Mouse (Mus musculus): Measurements from ENCODE around the gene Lcn2. TPM values are rescaled to one million over a fixed set of nuclear protein-coding genes. Genes with fewer than 3 reads are reported as not detected.
"Not testable (repeated sequence)": the region's sequence is repeated elsewhere in the genome, so short reads cannot be mapped to it uniquely, and the experiment has no call there.

The Lcn2 gene
- polyA plus RNA-seq, 1 experiment = 2.4 TPM

DNA sequence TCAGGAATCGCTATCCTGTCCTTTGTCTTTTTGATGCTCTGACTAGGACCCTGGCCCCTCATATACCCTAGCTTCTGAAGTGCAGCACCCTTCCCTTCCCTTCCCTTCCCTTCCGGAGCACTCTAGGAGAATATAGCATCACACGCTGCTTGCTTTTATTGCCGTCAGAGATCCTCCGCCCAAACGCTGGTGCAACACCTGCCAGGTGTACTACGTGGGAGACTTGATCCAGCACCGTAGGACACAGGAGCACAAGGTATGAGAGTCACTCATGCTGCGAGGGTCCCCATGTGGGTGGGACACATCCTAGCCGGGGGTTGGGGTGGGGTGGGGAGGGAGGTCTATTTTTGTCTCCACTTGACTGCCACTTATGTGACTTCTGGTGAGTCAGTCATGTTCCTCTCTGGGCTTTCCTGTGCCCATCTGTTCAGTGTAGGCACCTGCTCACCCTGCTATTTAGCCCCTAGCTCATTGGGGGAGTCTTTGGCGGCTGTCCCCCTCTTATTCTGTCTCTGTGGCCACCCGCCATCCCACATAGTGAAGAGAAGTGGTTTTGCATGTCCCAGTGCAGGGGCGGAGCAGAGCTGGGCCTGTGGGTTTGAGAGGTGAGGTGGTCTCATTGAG, 12.6 kb downstream of the Lcn2 start:
- TF ChIP-seq CTCF (IDR thresholded peaks at IDR 0.05; ENCODE audit: low read depth, low read length) = no peak
- H3K4me3 ChIP-seq (ENCODE audit: insufficient read depth, low read length) = no peak overlapping the region
- H3K4me1 ChIP-seq (ENCODE audit: control insufficient read depth, insufficient read depth, low read length) = peaks cover 9% of the 10 kb centered on the region
- no peak overlapping the region for H3K27ac ChIP-seq (ENCODE audit: insufficient read depth, low read depth, low read length)

DNA sequence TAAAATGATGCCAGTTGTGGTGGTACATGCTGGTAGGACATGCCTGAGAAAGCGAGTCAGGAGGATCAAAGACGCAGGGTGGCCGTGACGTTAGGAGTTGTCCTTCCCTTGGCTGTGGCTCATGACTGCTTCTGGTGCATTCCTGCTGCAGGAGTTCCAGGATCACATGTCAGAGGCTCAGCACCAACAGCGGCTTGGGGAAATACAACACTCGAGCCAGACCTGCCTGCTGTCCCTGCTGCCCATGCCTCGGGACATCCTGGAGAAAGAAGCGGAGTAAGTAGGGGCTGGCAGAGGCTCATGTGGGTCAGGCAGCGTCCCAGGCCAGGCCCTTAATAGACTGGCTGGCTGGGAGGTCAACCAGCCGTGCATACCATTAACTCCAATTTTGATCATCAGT, 13.9 kb downstream of the Lcn2 start:
- Histone ChIP-seq H3K4me3 (ENCODE audit: insufficient read depth, low read length) (no peak overlapping the region), H3K27ac (ENCODE audit: insufficient read depth, low read depth, low read length) (no peak overlapping the region), H3K4me1 (ENCODE audit: control insufficient read depth, insufficient read depth, low read length) (no peaks in the 10 kb centered on the region)
- TF ChIP-seq POLR2A (IDR thresholded peaks at IDR 0.05; ENCODE audit: borderline replicate concordance, low read depth, low read length) (no peak), CTCF (IDR thresholded peaks at IDR 0.05; ENCODE audit: low read depth, low read length) (no peak)

DNA sequence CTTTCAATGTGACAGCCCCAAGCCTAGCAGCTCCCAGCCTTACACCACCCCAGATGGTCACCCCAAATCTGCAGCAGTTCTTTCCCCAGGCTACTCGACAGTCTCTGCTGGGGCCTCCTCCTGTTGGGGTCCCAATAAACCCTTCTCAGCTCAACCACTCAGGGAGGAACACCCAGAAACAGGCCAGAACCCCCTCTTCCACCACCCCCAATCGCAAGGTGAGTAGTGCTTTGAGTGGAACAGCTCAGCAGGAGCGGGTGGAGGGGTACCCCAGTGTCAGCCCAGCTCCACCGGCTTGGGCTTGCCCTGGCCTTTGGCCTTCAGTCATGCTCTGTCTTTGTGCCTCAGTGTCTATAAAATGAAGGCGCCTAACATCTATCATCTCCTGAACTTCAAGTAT, 20.7 kb downstream of the Lcn2 start:
- H3K27ac ChIP-seq (ENCODE audit: insufficient read depth, low read depth, low read length) = no peak overlapping the region
- no peak overlapping the region for H3K4me3 ChIP-seq (ENCODE audit: insufficient read depth, low read length)
- TF ChIP-seq CTCF (IDR thresholded peaks at IDR 0.05; ENCODE audit: low read depth, low read length) (no peak), POLR2A (IDR thresholded peaks at IDR 0.05; ENCODE audit: borderline replicate concordance, low read depth, low read length) (no peak)
- H3K4me1 ChIP-seq (ENCODE audit: control insufficient read depth, insufficient read depth, low read length) = peaks cover 4% of the 10 kb centered on the region; the same call in 1 of the 2 replicates

DNA sequence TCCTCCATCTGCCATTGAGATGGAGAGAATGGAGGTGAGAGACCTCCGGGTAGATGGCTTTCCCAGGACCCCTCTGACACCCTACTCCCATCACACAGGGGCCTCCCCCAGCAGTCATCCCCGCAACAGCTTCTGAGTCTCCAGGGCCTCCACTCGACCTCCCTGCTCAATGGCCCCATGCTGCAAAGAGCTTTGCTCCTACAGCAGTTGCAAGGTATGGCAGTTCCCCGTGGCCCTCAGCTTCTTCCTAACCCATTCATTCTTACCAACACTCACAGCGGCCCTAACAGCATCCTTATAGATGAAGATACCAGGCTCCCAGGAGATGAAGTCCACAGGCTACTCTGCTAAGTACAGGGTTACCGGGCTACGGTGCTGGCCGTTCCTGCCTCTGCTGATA, 23.9 kb downstream of the Lcn2 start:
- Histone ChIP-seq H3K4me1 (ENCODE audit: control insufficient read depth, insufficient read depth, low read length) (peaks cover 8% of the 10 kb centered on the region), H3K4me3 (ENCODE audit: insufficient read depth, low read length) (peak overlapping the region; percentile 80), H3K27ac (ENCODE audit: insufficient read depth, low read depth, low read length) (no peak overlapping the region)
- TF ChIP-seq POLR2A (IDR thresholded peaks at IDR 0.05; ENCODE audit: borderline replicate concordance, low read depth, low read length) = no peak
- TF ChIP-seq CTCF (IDR thresholded peaks at IDR 0.05; ENCODE audit: low read depth, low read length) = no peak

DNA sequence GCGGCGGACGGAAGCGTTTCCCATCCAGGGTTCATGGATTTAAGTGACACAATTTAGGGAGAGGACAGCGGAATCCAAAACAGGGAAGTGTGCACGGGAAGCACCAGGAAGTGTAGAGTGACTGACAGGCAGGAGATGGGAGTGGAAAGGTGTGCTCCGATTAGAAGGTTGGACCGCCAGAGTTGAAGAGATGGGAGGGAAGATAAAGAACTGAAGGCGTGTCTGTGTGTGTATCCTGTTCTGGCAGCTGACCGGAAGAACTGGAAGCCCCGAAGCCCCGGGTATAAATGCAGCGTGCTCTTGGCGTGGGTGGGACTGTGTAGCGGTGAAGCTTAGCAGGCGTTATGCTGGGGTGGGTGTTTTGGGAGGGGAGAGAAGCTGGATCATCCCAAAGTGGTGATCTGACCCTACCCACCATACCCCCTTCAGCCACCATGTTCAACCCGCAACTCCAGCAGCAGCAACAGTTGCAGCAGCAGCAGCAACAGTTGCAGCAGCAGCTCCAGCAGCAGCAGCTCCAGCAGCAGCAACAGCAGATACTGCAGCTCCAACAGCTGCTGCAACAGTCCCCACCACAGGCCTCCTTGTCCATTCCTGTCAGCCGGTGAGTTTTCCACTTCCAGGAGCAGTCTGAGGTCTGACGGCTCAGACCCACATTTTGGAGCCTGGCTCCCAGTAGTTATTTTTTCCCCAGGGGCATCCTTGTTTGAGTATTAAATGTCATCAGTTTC, 24.5 kb downstream of the Lcn2 start:
- Histone ChIP-seq H3K4me1 (ENCODE audit: control insufficient read depth, insufficient read depth, low read length) (peaks cover 8% of the 10 kb centered on the region), H3K4me3 (ENCODE audit: insufficient read depth, low read length) (peak overlapping the region; percentile 80), H3K27ac (ENCODE audit: insufficient read depth, low read depth, low read length) (peak overlapping the region; percentile 78)
- TF ChIP-seq POLR2A (IDR thresholded peaks at IDR 0.05; ENCODE audit: borderline replicate concordance, low read depth, low read length) (no peak), CTCF (IDR thresholded peaks at IDR 0.05; ENCODE audit: low read depth, low read length) (no peak)

DNA sequence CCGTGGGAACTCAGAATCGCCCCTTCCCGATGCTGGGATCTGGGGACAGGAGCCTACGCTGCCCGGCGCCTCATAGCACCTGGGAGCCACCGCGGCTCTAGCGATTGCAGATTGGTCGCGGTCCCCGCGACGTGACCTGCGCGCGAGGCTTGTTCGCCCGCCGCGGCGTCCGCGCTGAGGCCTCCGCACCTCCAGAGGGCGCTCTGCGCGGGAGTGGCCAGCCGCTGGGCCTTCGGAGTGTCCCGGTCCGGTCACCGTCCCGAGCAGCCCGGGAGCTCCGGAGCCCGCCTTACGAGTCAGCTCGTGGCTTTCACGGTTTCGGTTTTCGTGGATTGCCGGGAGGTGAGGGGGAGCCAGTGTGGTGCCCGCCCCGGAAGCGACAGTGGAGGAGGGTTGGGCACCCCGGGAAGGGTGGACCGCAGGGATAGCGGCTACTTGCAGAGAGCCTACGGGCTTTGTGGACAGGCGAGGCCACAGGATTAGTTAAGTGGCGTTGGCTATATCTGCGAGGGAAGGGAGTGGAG, 25.2 kb downstream of the Lcn2 start:
- Histone ChIP-seq H3K4me3 (ENCODE audit: insufficient read depth, low read length) (peak overlapping the region; percentile 80), H3K27ac (ENCODE audit: insufficient read depth, low read depth, low read length) (peak overlapping the region; percentile 78), H3K4me1 (ENCODE audit: control insufficient read depth, insufficient read depth, low read length) (peaks cover 8% of the 10 kb centered on the region)
- peak; percentile 35 for TF ChIP-seq CTCF (IDR thresholded peaks at IDR 0.05; ENCODE audit: low read depth, low read length)
- TF ChIP-seq POLR2A (IDR thresholded peaks at IDR 0.05; ENCODE audit: borderline replicate concordance, low read depth, low read length) = 0 out of 2 replicates have a peak, but pooled peaks have one; percentile 12

DNA sequence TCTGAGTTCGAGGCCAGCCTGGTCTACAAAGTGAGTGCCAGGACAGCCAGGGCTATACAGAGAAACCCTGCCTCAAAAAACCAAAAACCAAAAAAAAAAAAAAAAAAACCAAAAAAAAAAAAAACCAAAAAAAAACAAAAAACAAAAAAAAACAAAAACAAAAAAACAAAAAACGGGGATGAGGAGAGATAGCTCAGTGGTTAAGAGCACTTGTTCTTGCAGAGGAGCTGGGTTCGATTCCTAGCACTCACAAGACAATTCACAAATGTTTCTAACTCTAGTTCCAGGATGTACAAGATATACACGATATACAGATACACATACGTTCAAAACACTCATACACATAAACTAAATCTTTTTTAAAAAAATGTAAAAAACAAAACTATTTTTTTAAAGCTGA, 25.8 kb downstream of the Lcn2 start:
- Histone ChIP-seq H3K27ac (ENCODE audit: insufficient read depth, low read depth, low read length) (peak overlapping the region; percentile 78), H3K4me3 (ENCODE audit: insufficient read depth, low read length) (peak overlapping the region; percentile 80)
- not testable (repeated sequence) for H3K4me1 ChIP-seq (ENCODE audit: control insufficient read depth, insufficient read depth, low read length)

DNA sequence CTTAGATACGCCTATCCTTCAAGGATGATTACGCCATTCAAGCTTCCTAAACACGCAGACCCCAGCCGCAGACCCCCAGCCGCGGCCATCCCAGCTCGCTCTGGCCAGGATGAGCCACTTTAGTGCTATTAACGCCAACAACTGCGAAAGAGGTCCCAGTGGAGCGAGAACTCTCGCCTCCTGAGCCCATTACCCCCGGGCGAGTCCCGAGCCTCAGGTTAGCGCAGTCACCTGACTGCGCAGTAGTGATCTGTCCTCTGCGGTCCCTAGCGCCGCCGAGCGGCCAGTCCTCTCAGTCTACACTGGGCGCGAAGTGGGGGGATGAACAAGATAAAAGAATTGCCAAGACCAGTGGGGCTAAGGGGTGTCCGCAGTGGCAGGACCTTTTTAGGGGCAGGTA, 26.6 kb downstream of the Lcn2 start:
- H3K27ac ChIP-seq (ENCODE audit: insufficient read depth, low read depth, low read length) = no peak overlapping the region
- H3K4me1 ChIP-seq (ENCODE audit: control insufficient read depth, insufficient read depth, low read length) = peaks cover 8% of the 10 kb centered on the region
- H3K4me3 ChIP-seq (ENCODE audit: insufficient read depth, low read length) = peak overlapping the region; percentile 45
- TF ChIP-seq CTCF (IDR thresholded peaks at IDR 0.05; ENCODE audit: low read depth, low read length) (no peak), POLR2A (IDR thresholded peaks at IDR 0.05; ENCODE audit: borderline replicate concordance, low read depth, low read length) (no peak)

DNA sequence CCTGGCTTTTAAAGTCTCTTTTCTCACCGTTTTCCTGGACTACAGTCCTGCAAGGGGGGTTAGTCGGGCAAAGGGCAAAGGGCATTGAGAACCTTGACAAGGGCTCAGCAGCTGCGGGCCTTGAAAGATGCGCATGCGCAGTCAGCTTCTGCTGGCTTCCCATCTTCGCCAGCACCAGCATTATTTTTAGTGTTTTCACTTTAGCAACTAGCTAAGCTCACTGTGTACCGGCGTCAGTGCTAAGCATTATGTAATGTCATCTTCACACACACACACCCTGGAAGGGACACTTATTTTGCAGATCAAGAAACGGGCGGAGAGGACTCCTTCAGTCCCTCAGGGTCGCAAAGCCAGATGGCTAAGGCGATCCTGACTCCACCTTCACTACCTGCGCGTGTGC, 27.3 kb downstream of the Lcn2 start:
- no peak overlapping the region for H3K27ac ChIP-seq (ENCODE audit: insufficient read depth, low read depth, low read length)
- H3K4me3 ChIP-seq (ENCODE audit: insufficient read depth, low read length) = peak overlapping the region; percentile 41; the same call in 1 of the 2 replicates
- TF ChIP-seq CTCF (IDR thresholded peaks at IDR 0.05; ENCODE audit: low read depth, low read length) = no peak
- no peak for TF ChIP-seq POLR2A (IDR thresholded peaks at IDR 0.05; ENCODE audit: borderline replicate concordance, low read depth, low read length)

DNA sequence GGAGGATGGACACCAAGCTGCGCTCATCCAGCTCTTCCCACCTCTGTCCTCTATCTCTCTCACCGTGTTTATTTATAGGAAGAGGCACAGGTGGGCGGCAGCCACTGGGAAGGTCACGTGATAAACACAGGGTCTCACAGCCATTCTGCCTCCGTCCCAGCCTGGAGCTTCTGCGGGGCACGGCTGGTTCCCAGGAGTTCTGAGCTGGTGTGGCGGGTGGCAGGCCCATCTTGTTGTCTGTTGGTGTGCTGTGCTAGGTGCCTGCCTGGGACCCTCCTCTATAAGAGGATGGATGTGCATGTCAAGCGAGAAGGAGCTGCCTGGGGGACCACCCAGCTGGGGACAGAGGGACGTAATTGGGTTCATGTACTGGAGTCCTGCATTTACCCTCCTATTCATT, 29.7 kb downstream of the Lcn2 start:
- H3K4me3 ChIP-seq (ENCODE audit: insufficient read depth, low read length) = no peak overlapping the region
- no peak overlapping the region for H3K27ac ChIP-seq (ENCODE audit: insufficient read depth, low read depth, low read length)
- TF ChIP-seq POLR2A (IDR thresholded peaks at IDR 0.05; ENCODE audit: borderline replicate concordance, low read depth, low read length) = no peak
- TF ChIP-seq CTCF (IDR thresholded peaks at IDR 0.05; ENCODE audit: low read depth, low read length) = no peak
- H3K4me1 ChIP-seq (ENCODE audit: control insufficient read depth, insufficient read depth, low read length) = peaks cover 7% of the 10 kb centered on the region

More for the DNA sequence above, 27.3 kb downstream of the Lcn2 start:
- H3K4me1 ChIP-seq (ENCODE audit: control insufficient read depth, insufficient read depth, low read length) = peaks cover 8% of the 10 kb centered on the region

Measured in bone marrow macrophage, adult 2 months (primary cell).